ENCODE assay signal across 14 mouse cellular contexts in the genomic region with DNA sequence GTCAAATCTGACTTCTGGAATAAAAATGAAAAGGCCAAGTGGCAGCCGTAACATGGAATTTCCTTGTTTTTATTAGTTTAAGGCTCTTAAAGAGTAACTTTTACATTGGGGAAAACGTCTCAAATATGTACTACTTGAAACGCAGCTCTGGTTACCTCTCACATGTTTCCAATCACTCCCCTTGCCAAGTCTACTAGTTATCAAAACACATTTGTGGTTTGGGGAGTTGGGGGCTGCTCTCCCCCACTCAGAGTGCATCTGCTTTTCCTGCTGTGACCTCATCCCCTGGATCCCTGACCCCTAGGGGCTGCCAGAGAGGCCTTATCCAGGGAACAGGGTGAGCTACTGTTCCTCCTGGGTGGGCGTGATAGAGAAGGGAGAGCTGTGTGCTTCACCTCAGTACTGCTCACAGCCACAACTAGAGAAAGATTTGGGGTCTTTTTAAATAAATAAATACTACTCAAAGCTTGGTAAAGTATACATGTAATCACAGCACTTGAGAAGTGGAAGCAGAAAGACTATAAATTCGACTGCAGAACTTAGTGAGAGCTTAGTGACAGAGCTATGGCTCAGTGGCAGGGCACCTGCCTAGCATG.
DNase-seq lines count a peak whose midpoint lies in the region; ATAC-seq and TF ChIP-seq lines count a peak whose summit lies in the region.
"Had no signal": no experiment of that assay in that cellular context is flagged by ENCODE, and none has a peak within 500 bp of the region (broad histone marks: within the 10 kb centered on the region; RNA-seq: fewer than 3 reads in every experiment).

No protein-coding gene starts in this region.

- no peak overlapping the region for H3ac ChIP-seq in myocyte (ENCODE audit: control insufficient read depth, insufficient read length)

- no peak overlapping the region for H3K4me3 ChIP-seq in heart, embryonic 15.5 days
- H3K4me3 ChIP-seq in lung, embryonic 15.5 days = no peak overlapping the region
- no peak overlapping the region for H3K4me3 ChIP-seq in lung, adult 2 months (replicated peaks; ENCODE audit: extremely low read depth, low read depth, low read length)
- H3K4me3 ChIP-seq in embryonic facial prominence, embryonic 13.5 days = no peak overlapping the region
- no peak overlapping the region for H3K4me3 ChIP-seq in myocyte
- H3K4me3 ChIP-seq: hindbrain, embryonic 15.5 days; midbrain, embryonic 13.5 days; neural tube, embryonic 13.5 days had no signal

- no peak for TF ChIP-seq CTCF in lung, adult 2 months (IDR thresholded peaks at IDR 0.05; ENCODE audit: insufficient read depth, low read length)

- no peaks in the 10 kb centered on the region for H3K9me3 ChIP-seq in heart, embryonic 15.5 days (replicated peaks)
- no peaks in the 10 kb centered on the region for H3K9me3 ChIP-seq in lung, embryonic 15.5 days
- H3K9me3 ChIP-seq in embryonic facial prominence, embryonic 13.5 days = no peaks in the 10 kb centered on the region
- H3K9me3 ChIP-seq: hindbrain, embryonic 15.5 days; midbrain, embryonic 13.5 days; neural tube, embryonic 13.5 days had no signal

- no peaks in the 10 kb centered on the region for H3K36me3 ChIP-seq in heart, embryonic 15.5 days
- no peaks in the 10 kb centered on the region for H3K36me3 ChIP-seq in lung, embryonic 15.5 days
- H3K36me3 ChIP-seq in embryonic facial prominence, embryonic 13.5 days = no peaks in the 10 kb centered on the region
- H3K36me3 ChIP-seq in myocyte (ENCODE audit: control insufficient read depth, insufficient read depth) = no peaks in the 10 kb centered on the region
- H3K36me3 ChIP-seq: hindbrain, embryonic 15.5 days; midbrain, embryonic 13.5 days; neural tube, embryonic 13.5 days had no signal

- no peak for ATAC-seq in heart, embryonic 15.5 days (replicated peaks; ENCODE audit: insufficient number of reproducible peaks, insufficient read depth, low FRiP score, low read depth)
- ATAC-seq in lung, embryonic 15.5 days (ENCODE audit: borderline replicate concordance, extremely low read depth, low FRiP score, low TSS enrichment) = no peak
- 0 out of 2 replicates have a peak, but pooled peaks have one; percentile 20 for ATAC-seq in embryonic facial prominence, embryonic 13.5 days (ENCODE audit: insufficient number of reproducible peaks, insufficient read depth, low FRiP score, low TSS enrichment, low read depth)
- ATAC-seq: midbrain, embryonic 13.5 days had no signal

- H3K27me3 ChIP-seq in heart, embryonic 15.5 days = no peaks in the 10 kb centered on the region
- H3K27me3 ChIP-seq in lung, embryonic 15.5 days = no peaks in the 10 kb centered on the region
- H3K27me3 ChIP-seq in embryonic facial prominence, embryonic 13.5 days = peaks cover 78% of the 10 kb centered on the region
- H3K27me3 ChIP-seq in myocyte (ENCODE audit: control insufficient read depth, insufficient read depth, insufficient read length) = no peaks in the 10 kb centered on the region
- H3K27me3 ChIP-seq: CH12.LX; hindbrain, embryonic 15.5 days; midbrain, embryonic 13.5 days; neural tube, embryonic 13.5 days had no signal

- no peak for DNase-seq in heart, adult 9 months (ENCODE audit: low spot score in 2 of 2)
- DNase-seq in lung, adult 2 months = no peak
- no peak for DNase-seq in left cerebral cortex, adult 18-20 months (ENCODE audit: low spot score in 2 of 2)
- no peak for DNase-seq in layer of hippocampus, postnatal 25 days (ENCODE audit: extremely low spot score in 1 of 2, low spot score in 1 of 2)
- DNase-seq: adrenal gland, postnatal 25 days; gastrocnemius, postnatal 25 days had no signal

- peaks cover 90% of the 10 kb centered on the region for H3K79me2 ChIP-seq in myocyte (ENCODE audit: control insufficient read depth, insufficient read depth)

- H3K9ac ChIP-seq in heart, embryonic 15.5 days = no peak overlapping the region
- no peak overlapping the region for H3K9ac ChIP-seq in lung, embryonic 15.5 days
- H3K9ac ChIP-seq in embryonic facial prominence, embryonic 13.5 days = no peak overlapping the region
- H3K9ac ChIP-seq: hindbrain, embryonic 15.5 days; midbrain, embryonic 13.5 days; neural tube, embryonic 13.5 days had no signal

- TF ChIP-seq POLR2A in lung, adult 2 months (IDR thresholded peaks at IDR 0.05; ENCODE audit: borderline replicate concordance, extremely low read depth, low read depth, low read length) = no peak
- TF ChIP-seq POLR2A in myocyte (IDR thresholded peaks at IDR 0.05; ENCODE audit: insufficient read length, low read depth) = no peak

- peak overlapping the region; percentile 57 for H3K27ac ChIP-seq in heart, embryonic 15.5 days
- H3K27ac ChIP-seq in lung, embryonic 15.5 days = peak overlapping the region; percentile 29; the same call in 1 of the 2 replicates
- H3K27ac ChIP-seq in embryonic facial prominence, embryonic 13.5 days = no peak overlapping the region
- H3K27ac ChIP-seq: hindbrain, embryonic 15.5 days; midbrain, embryonic 13.5 days; neural tube, embryonic 13.5 days had no signal

- H3K4me1 ChIP-seq in heart, embryonic 15.5 days (replicated peaks) = peaks cover 72% of the 10 kb centered on the region
- peaks cover 59% of the 10 kb centered on the region for H3K4me1 ChIP-seq in lung, embryonic 15.5 days
- H3K4me1 ChIP-seq in lung, adult 2 months (ENCODE audit: control insufficient read depth, insufficient read depth, low read length) = peaks cover 23% of the 10 kb centered on the region
- H3K4me1 ChIP-seq in embryonic facial prominence, embryonic 13.5 days = peaks cover 45% of the 10 kb centered on the region

- whole genome bisulfite sequencing in heart, embryonic 15.5 days = 50% methylated on average over 5 of the region's 5 CpGs
- WGBS in lung, embryonic 15.5 days = 22% methylated on average over 5 of the region's 5 CpGs
- WGBS in lung, adult 2 months = 47% methylated on average over 5 of the region's 5 CpGs
- 14% methylated on average over 5 of the region's 5 CpGs for WGBS in embryonic facial prominence, embryonic 13.5 days

- no peak overlapping the region for H3K4me2 ChIP-seq in heart, embryonic 15.5 days
- H3K4me2 ChIP-seq in lung, embryonic 15.5 days = no peak overlapping the region
- H3K4me2 ChIP-seq in embryonic facial prominence, embryonic 13.5 days = peak overlapping the region; percentile 35
- peak overlapping the region; percentile 19 for H3K4me2 ChIP-seq in myocyte (ENCODE audit: low read depth)
- H3K4me2 ChIP-seq: hindbrain, embryonic 15.5 days; midbrain, embryonic 13.5 days; neural tube, embryonic 13.5 days had no signal

TF ChIP-seq in myocyte, 11 proteins besides CTCF, POLR2A, EP300 and RAD21:
- TF ChIP-seq TCF12 (IDR thresholded peaks at IDR 0.05; ENCODE audit: insufficient read depth, poor library complexity, severe bottlenecking) (no peak), REST (IDR thresholded peaks at IDR 0.05; ENCODE audit: insufficient read depth, insufficient read length) (no peak), SRF (IDR thresholded peaks at IDR 0.05; ENCODE audit: control insufficient read depth, insufficient read length, low read depth) (no peak), MYOG (IDR thresholded peaks at IDR 0.05; ENCODE audit: control insufficient read depth in 1 of 3, insufficient read depth in 1 of 3, insufficient read length in 2 of 3, low read depth in 2 of 3) (no peak), CEBPB (IDR thresholded peaks at IDR 0.05; ENCODE audit: insufficient read depth, poor library complexity, severe bottlenecking) (no peak), MYOD1 (IDR thresholded peaks at IDR 0.05; ENCODE audit: control insufficient read depth in 1 of 3, insufficient read length in 2 of 3, low read depth in 2 of 3) (no peak), USF1 (IDR thresholded peaks at IDR 0.05; ENCODE audit: low read depth) (no peak), E2F4 (IDR thresholded peaks at IDR 0.05; ENCODE audit: insufficient read depth) (no peak), TCF3 (IDR thresholded peaks at IDR 0.05; ENCODE audit: insufficient read length, low read depth) (no peak), POLR2AphosphoS2 (IDR thresholded peaks at IDR 0.05; ENCODE audit: insufficient read length, low read depth) (no peak), MAX (IDR thresholded peaks at IDR 0.05; ENCODE audit: low read depth) (no peak)

Comparison
In these comparisons a context has a peak if more than half of its experiments do, and no peak if none do; other contexts are left out.
1. H3K4me2 ChIP-seq: peak in embryonic facial prominence, embryonic 13.5 days (single experiment) and myocyte (single experiment); none in heart, embryonic 15.5 days (single experiment) and lung, embryonic 15.5 days (single experiment).